Mouse (Mus musculus) testis, adult 2 months (tissue): ENCODE data around the gene Recql5. TPM values are rescaled to one million over a fixed set of nuclear protein-coding genes. Genes with fewer than 3 reads are reported as not detected.

Experiments used
- H3K27ac ChIP-seq: fragments of 200-500 bp; 2 replicates; pipeline ENCODE4 v1.5.1; 2012; ENCODE audit warnings: low read depth, low read length; ENCODE audit not compliant: control insufficient read depth, insufficient read depth
- H3K27me3 ChIP-seq: fragments of 200-500 bp; 2 replicates; pipeline ENCODE4 v1.6.1; 2012; ENCODE audit warnings: mild to moderate bottlenecking, low read length, moderate library complexity; ENCODE audit not compliant: control insufficient read depth, insufficient read depth
- H3K36me3 ChIP-seq: fragments of 200-500 bp; 2 replicates; pipeline ENCODE4 v1.6.1; 2012; ENCODE audit warnings: mild to moderate bottlenecking, low read length; ENCODE audit not compliant: control insufficient read depth, insufficient read depth
- H3K4me1 ChIP-seq: fragments of 200-500 bp; 2 replicates; pipeline ENCODE4 v1.6.1; 2012; ENCODE audit warnings: low read length; ENCODE audit not compliant: control insufficient read depth, insufficient read depth
- H3K4me3 ChIP-seq: fragments of 200-500 bp; 2 replicates; pipeline ENCODE4 v1.5.1; 2012; ENCODE audit warnings: low read depth, mild to moderate bottlenecking, low read length, moderate library complexity, mixed read lengths; ENCODE audit not compliant: control insufficient read depth
- CTCF ChIP-seq: fragments of 200-500 bp; IDR thresholded peaks from 2 replicates; pipeline ENCODE4 v1.5.1; 2012; ENCODE audit warnings: low read depth, mild to moderate bottlenecking, inconsistent platforms, low read length, moderate library complexity; ENCODE audit not compliant: control insufficient read depth, insufficient read depth, insufficient replicate concordance
- POLR2A ChIP-seq: fragments of 200-500 bp; IDR thresholded peaks from 2 replicates; pipeline ENCODE4 v1.6.1; 2012; ENCODE audit warnings: low read depth, mild to moderate bottlenecking, inconsistent platforms, low read length, moderate library complexity; ENCODE audit not compliant: control insufficient read depth
- polyA plus RNA-seq: library from polyadenylated mRNA; depleted of rRNA; stranded (reverse); fragments of >200 nt; gene quantifications from 2 replicates; pipeline ENCODE4 v1.2.3, GENCODE M21; 2012

The Recql5 gene
- polyA plus RNA-seq, 1 experiment, result 30.3 TPM

- Histone ChIP-seq H3K36me3 (no peaks in the 10 kb centered on the region), H3K27me3 (no peaks in the 10 kb centered on the region), H3K27ac (no peak overlapping the region), H3K4me1 (peaks cover 2% of the 10 kb centered on the region), H3K4me3 (no peak overlapping the region)
- TF ChIP-seq POLR2A, result no peak
- no peak for TF ChIP-seq CTCF
These were observed 28.9 kb downstream of the Recql5 start for GRCm38 (mm10) chr11:115904231-115904955.

GRCm38 (mm10) chr11:115903384-115904230 lies 29.7 kb downstream of the Recql5 start:
- Histone ChIP-seq H3K27ac (no peak overlapping the region), H3K4me3 (no peak overlapping the region), H3K4me1 (peaks cover 2% of the 10 kb centered on the region), H3K27me3 (no peaks in the 10 kb centered on the region), H3K36me3 (no peaks in the 10 kb centered on the region)
- TF ChIP-seq POLR2A (no peak), CTCF (no peak)

GRCm38 (mm10) chr11:115902831-115903230 lies 30.4 kb downstream of the Recql5 start:
- Histone ChIP-seq H3K36me3 (no peaks in the 10 kb centered on the region), H3K4me1 (peaks cover 2% of the 10 kb centered on the region), H3K4me3 (no peak overlapping the region), H3K27me3 (no peaks in the 10 kb centered on the region), H3K27ac (no peak overlapping the region)
- TF ChIP-seq POLR2A (no peak), CTCF (no peak)

- TF ChIP-seq POLR2A (no peak), CTCF (no peak)
- Histone ChIP-seq H3K4me1 (peaks cover 2% of the 10 kb centered on the region), H3K36me3 (no peaks in the 10 kb centered on the region), H3K27me3 (no peaks in the 10 kb centered on the region), H3K27ac (no peak overlapping the region), H3K4me3 (no peak overlapping the region)
These were observed 31.1 kb downstream of the Recql5 start for GRCm38 (mm10) chr11:115902177-115902576.

GRCm38 (mm10) chr11:115901338-115902161 lies 31.7 kb downstream of the Recql5 start:
- peaks cover 2% of the 10 kb centered on the region for H3K4me1 ChIP-seq
- no peak overlapping the region for H3K4me3 ChIP-seq
- H3K36me3 ChIP-seq, result no peaks in the 10 kb centered on the region
- no peaks in the 10 kb centered on the region for H3K27me3 ChIP-seq
- TF ChIP-seq CTCF (no peak), POLR2A (no peak)
- no peak overlapping the region for H3K27ac ChIP-seq

GRCm38 (mm10) chr11:115900561-115901337 lies 32.5 kb downstream of the Recql5 start:
- no peak overlapping the region for H3K4me3 ChIP-seq
- H3K4me1 ChIP-seq, result peaks cover 2% of the 10 kb centered on the region
- no peak overlapping the region for H3K27ac ChIP-seq
- no peaks in the 10 kb centered on the region for H3K36me3 ChIP-seq
- no peaks in the 10 kb centered on the region for H3K27me3 ChIP-seq
- TF ChIP-seq POLR2A, result no peak
- no peak for TF ChIP-seq CTCF
